Mouse (Mus musculus) thymus, postnatal 4 days (tissue): ENCODE data around the gene Tnni2.
A peak's percentile ranks its signal among the peaks of the same experiment; 100 is the strongest.

Experiments used
- DNase-seq: peaks from one replicate; pipeline ENCODE4 v3.0.0; 2021

The Tnni2 gene

GRCm38 (mm10) chr7:142431106-142431505, 10.5 kb upstream of the Tnni2 start:
- no peak for DNase-seq

- peak; percentile 65 for DNase-seq
Measured at GRCm38 (mm10) chr7:142433623-142434022, 8.0 kb upstream of the Tnni2 start.

- DNase-seq = no peak
Measured at GRCm38 (mm10) chr7:142434137-142434865, 7.3 kb upstream of the Tnni2 start, which contains the start of gene Syt8. Gene Syt8, plus strand, starts transcription at chr7:142434850.

- DNase-seq = peak; percentile 81
Measured at GRCm38 (mm10) chr7:142435524-142435923, 6.1 kb upstream of the Tnni2 start.

GRCm38 (mm10) chr7:142437324-142437723, 4.3 kb upstream of the Tnni2 start:
- DNase-seq = peak; percentile 66

- DNase-seq = no peak
Measured at GRCm38 (mm10) chr7:142439966-142440365, 1.6 kb upstream of the Tnni2 start.

- DNase-seq = peak; percentile 79
Measured at GRCm38 (mm10) chr7:142440657-142441114, 922 bp upstream of the Tnni2 start.

GRCm38 (mm10) chr7:142442081-142442907, 686 bp downstream of the Tnni2 start:
- DNase-seq = peak; percentile 40

- peak; percentile 22 for DNase-seq
Measured at GRCm38 (mm10) chr7:142442908-142443420, 1.4 kb downstream of the Tnni2 start.

- DNase-seq = peak; percentile 36
Measured at GRCm38 (mm10) chr7:142443474-142443873, 1.9 kb downstream of the Tnni2 start.

- DNase-seq = peak; percentile 7
Measured at GRCm38 (mm10) chr7:142444171-142444570, 2.6 kb downstream of the Tnni2 start.

GRCm38 (mm10) chr7:142445324-142445723, 3.7 kb downstream of the Tnni2 start:
- peak; percentile 5 for DNase-seq

GRCm38 (mm10) chr7:142446264-142446663, 4.7 kb downstream of the Tnni2 start:
- DNase-seq = peak; percentile 6

GRCm38 (mm10) chr7:142449038-142449617, 7.5 kb downstream of the Tnni2 start:
- DNase-seq = peak; percentile 7

- no peak for DNase-seq
Measured at GRCm38 (mm10) chr7:142454706-142455105, 13.1 kb downstream of the Tnni2 start.

GRCm38 (mm10) chr7:142455251-142455650, 13.6 kb downstream of the Tnni2 start:
- peak; percentile 10 for DNase-seq

- peak; percentile 47 for DNase-seq
Measured at GRCm38 (mm10) chr7:142456806-142457205, 15.2 kb downstream of the Tnni2 start.

GRCm38 (mm10) chr7:142457227-142457811, 15.7 kb downstream of the Tnni2 start:
- peak; percentile 72 for DNase-seq

- DNase-seq = peak; percentile 17
Measured at GRCm38 (mm10) chr7:142458026-142458425, 16.4 kb downstream of the Tnni2 start.

- DNase-seq = peak; percentile 15
Measured at GRCm38 (mm10) chr7:142458676-142459298, 17.2 kb downstream of the Tnni2 start.

GRCm38 (mm10) chr7:142459299-142459691, 17.7 kb downstream of the Tnni2 start:
- peak; percentile 29 for DNase-seq

- DNase-seq = peak; percentile 69
Measured at GRCm38 (mm10) chr7:142460636-142461077, 19.0 kb downstream of the Tnni2 start, which contains the start of gene Lsp1. Gene Lsp1, plus strand, starts transcription at chr7:142460809.
